In the genomic region with DNA sequence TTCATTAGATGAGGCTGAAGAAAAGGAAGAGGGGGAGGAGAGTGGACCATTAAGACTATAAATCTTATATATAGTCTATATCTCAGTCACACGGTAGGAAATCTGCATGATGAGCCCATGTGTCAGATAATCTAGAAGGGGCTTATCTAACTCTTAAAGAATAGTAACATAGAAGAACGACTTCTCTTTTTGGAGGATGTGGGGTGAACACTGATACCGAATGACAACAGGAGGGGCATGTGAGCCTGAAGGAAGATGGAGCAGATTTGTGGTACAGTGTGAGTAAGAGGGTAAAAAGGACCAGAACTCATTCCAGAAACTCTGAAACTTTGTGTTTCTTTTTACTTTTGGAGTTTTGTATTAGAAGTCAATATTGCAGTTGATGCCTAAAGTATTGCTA, we compare ENCODE assay signal across 18 mouse cellular contexts.
"Had no signal": no experiment of that assay in that cellular context is flagged by ENCODE, and none has a peak within 500 bp of the region (broad histone marks: within the 10 kb centered on the region; RNA-seq: fewer than 3 reads in every experiment).

No protein-coding gene starts in this region.

- H3K36me3 ChIP-seq: midbrain, embryonic 10.5 days; midbrain, embryonic 12.5 days; neural tube, embryonic 13.5 days; neural tube, embryonic 15.5 days; stomach, embryonic 15.5 days had no signal

- H3K4me3 ChIP-seq: midbrain, embryonic 10.5 days; midbrain, embryonic 12.5 days; myocyte; neural tube, embryonic 13.5 days; neural tube, embryonic 15.5 days; stomach, embryonic 15.5 days had no signal

- H3K27me3 ChIP-seq: midbrain, embryonic 12.5 days; neural tube, embryonic 13.5 days; neural tube, embryonic 15.5 days; stomach, embryonic 15.5 days had no signal

- ATAC-seq: midbrain, embryonic 16.5 days had no signal

- H3K9me3 ChIP-seq: midbrain, embryonic 10.5 days; midbrain, embryonic 12.5 days; neural tube, embryonic 13.5 days; neural tube, embryonic 15.5 days; stomach, embryonic 15.5 days had no signal

- DNase-seq: lung, adult 18-20 months; lung, embryonic 14.5 days; lung, postnatal 10 days; lung, postnatal 4 days; midbrain, embryonic 14.5 days; retina, postnatal 1 day; right cerebral cortex, adult 18-20 months; right cerebral cortex, postnatal 25 days; thymus, adult 2 months; thymus, postnatal 25 days; thymus, postnatal 4 days had no signal

- H3K4me1 ChIP-seq: midbrain, embryonic 10.5 days; midbrain, embryonic 12.5 days; neural tube, embryonic 13.5 days; neural tube, embryonic 15.5 days; stomach, embryonic 15.5 days had no signal
